Mouse (Mus musculus): ENCODE data around the gene Aoc2.
"Not testable (repeated sequence)": the region's sequence is repeated elsewhere in the genome, so short reads cannot be mapped to it uniquely, and the experiment has no call there.

Gene Aoc2

GRCm38 (mm10) chr11:101315665-101316500, 9.0 kb upstream of the Aoc2 start, which contains the start of gene Psme3:
Psme3 (plus strand) TSS chr11:101316213.
- DNase-seq (ENCODE audit: low spot score): peak; percentile 97

GRCm38 (mm10) chr11:101316501-101316917, 8.4 kb upstream of the Aoc2 start:
- DNase-seq (ENCODE audit: low spot score): peak; percentile 43

DNA sequence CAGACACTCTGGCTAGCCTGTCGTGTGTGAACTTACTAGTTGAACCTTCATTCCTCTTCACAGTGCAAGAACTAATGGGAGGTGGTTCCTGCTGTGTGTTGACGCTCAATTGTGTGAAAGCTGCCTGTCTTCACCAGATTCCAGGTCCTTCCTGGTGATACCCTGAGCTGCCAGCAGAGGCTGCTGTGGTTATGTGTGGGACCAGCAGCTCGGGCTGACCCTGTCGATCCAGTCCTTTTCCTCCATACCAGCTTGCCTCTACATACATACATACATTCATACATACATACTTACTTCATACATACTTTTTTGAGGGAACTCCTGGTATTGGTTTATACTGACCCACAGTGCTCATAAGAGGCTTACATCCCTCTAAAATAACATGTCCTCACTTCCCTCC, 1.3 kb upstream of the Aoc2 start:
- DNase-seq (ENCODE audit: low spot score): peak; percentile 82

DNA sequence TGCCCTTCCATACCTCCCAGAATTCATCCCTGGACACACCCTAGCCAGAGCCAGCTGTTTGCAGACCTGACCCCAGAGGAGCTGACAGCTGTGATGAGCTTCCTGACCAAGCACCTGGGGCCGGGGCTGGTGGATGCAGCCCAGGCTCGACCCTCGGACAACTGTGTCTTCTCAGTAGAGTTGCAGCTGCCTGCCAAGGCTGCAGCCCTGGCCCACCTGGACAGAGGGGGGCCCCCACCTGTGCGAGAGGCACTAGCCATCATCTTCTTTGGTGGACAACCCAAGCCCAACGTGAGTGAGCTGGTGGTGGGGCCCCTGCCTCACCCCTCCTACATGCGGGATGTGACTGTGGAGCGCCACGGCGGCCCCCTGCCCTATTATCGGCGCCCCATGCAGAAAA, 338 bp downstream of the Aoc2 start:
- DNase-seq (ENCODE audit: low spot score): not testable (repeated sequence)

- DNase-seq (ENCODE audit: low spot score): no peak
These were observed 1.3 kb downstream of the Aoc2 start for GRCm38 (mm10) chr11:101326147-101326546.

- DNase-seq (ENCODE audit: low spot score): no peak
These were observed 2.4 kb downstream of the Aoc2 start for GRCm38 (mm10) chr11:101327311-101327710.

DNA sequence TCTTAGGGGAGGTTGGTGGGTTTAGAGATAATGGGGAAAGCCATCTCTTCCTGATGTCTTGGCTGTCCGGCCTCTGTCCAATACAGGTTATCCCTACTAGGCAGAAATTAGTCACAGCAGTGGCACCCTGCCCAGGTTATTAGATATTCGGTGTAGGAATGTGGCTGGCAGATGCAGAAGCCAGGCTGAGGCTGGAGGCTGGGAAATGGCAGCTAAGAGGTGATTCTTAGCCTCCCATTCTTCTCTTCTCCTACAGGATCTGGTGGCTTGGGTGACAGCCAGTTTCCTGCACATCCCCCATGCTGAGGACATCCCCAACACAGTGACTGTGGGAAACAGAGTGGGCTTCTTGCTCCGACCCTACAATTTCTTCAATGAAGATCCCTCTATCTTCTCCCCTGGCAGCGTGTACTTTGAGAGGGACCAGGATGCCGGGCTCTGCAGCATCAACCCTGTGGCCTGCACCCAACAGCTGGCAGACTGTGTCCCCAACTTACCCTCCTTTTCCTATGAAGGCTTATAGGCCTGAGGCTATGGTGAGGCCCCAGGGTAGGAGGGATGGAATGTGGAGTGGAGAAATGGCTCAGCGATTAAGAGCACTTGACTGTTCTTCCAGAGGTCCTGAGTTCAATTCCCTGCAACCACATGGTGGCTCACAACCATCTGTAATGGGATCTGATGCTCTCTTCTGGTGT, 4.2 kb downstream of the Aoc2 start:
- DNase-seq (ENCODE audit: low spot score): no peak

DNA sequence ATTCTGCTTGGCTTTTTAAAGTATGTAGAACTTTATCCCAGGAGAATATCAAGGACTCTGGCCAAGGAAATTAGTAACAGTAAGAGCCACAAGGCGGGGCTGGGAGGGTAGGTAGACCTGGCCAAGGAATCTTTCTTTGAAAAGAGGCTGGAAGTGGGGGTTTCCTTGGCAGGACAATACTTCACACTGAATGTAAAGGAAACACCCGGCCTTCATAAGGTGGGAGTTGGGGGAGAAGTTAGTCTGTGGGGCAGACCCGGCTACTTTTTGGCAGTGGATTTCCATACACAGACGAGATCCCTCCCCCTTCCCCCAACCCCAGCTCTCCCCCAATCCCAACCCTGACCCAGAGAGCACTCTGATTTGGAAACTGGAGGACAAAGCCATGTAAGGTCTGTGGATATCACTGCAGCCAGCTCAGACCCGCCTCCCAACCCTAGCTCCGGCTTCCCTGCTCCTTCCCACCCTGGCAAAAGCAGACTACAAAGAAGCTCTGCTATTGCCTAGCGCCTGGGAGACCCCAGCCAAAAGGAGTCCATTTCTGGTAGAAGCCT, 5.6 kb downstream of the Aoc2 start, which contains the start of gene Aoc3:
Gene Aoc3 (plus strand): TSS at position 235 of the 554 bp plus-strand sequence.
- no peak for DNase-seq (ENCODE audit: low spot score)

DNA sequence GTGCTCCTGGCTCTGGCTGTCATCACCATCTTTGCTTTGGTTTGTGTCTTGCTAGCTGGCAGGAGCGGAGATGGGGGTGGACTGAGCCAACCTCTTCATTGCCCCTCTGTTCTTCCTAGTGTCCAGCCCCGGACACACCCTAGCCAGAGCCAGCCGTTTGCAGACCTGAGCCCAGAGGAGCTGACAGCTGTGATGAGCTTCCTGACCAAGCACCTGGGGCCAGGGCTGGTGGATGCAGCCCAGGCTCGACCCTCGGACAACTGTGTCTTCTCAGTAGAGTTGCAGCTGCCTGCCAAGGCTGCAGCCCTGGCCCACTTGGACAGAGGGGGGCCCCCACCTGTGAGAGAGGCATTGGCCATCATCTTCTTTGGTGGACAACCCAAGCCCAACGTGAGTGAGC, 6.1 kb downstream of the Aoc2 start:
- not testable (repeated sequence) for DNase-seq (ENCODE audit: low spot score)

DNA sequence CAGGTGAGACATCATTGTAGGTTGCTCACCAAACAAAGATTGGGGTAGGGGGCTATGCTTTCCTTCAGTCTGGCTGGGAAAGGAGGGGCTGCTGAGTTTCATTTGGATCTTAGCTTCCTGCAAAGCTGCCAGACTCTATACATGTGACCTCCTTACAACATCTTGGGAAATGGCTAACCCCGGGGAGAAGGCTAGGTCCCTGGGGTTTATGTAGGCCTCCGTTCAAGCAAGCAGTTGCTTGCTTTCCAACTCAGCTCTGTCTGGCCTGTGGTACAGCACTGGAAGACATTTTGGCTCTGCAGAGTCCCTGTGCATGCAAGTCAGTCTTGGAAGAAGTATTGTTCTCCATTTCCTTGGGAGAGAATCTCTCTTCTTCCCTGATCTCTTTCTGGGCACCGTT, 7.7 kb downstream of the Aoc2 start:
- no peak for DNase-seq (ENCODE audit: low spot score)

- DNase-seq (ENCODE audit: low spot score): peak; percentile 57
These were observed 9.2 kb downstream of the Aoc2 start for GRCm38 (mm10) chr11:101334023-101334422.

- DNase-seq (ENCODE audit: low spot score): peak; percentile 91
These were observed 9.7 kb downstream of the Aoc2 start for GRCm38 (mm10) chr11:101334516-101334915.

- no peak for DNase-seq (ENCODE audit: low spot score)
These were observed 10.8 kb downstream of the Aoc2 start for GRCm38 (mm10) chr11:101335685-101336084.

- peak; percentile 86 for DNase-seq (ENCODE audit: low spot score)
These were observed 13.4 kb downstream of the Aoc2 start for GRCm38 (mm10) chr11:101338123-101338760.

DNA sequence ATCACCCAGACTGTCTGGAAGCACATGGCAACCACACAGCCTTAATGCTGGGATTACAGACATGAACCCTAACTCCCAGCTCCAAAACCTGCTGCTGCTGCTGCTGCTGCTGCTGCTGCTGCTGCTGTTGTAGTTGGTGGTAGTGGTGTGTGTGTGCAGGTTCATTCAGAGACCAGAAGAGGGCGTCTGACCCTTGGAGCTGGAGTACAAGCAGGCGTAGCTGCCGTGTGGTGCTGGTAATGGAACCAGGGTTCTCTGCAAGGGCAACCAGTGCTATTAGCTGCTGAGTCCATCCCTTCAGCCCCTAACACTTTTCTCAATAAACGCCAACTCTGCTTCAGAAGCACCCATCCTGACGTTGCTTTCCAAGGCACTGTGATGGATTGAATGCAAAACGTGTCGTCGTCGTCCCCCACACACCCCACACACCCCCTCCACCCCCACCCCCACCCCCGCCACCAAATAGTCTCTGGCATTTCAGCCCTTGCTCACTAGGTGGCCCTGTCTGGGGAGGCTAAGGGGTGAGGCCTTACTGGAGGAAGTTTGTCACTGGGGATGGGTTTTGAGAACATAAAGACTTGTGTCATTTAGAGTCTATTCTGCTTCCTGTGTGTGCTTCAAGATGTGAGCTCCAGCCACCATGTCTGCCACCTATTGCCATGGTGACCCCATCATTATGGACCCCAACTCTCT, 22.4 kb downstream of the Aoc2 start:
- DNase-seq (ENCODE audit: low spot score): no peak

- DNase-seq (ENCODE audit: low spot score): no peak
These were observed 23.9 kb downstream of the Aoc2 start for GRCm38 (mm10) chr11:101348774-101349173.

- no peak for DNase-seq (ENCODE audit: low spot score)
These were observed 24.4 kb downstream of the Aoc2 start for GRCm38 (mm10) chr11:101349216-101349615.

DNA sequence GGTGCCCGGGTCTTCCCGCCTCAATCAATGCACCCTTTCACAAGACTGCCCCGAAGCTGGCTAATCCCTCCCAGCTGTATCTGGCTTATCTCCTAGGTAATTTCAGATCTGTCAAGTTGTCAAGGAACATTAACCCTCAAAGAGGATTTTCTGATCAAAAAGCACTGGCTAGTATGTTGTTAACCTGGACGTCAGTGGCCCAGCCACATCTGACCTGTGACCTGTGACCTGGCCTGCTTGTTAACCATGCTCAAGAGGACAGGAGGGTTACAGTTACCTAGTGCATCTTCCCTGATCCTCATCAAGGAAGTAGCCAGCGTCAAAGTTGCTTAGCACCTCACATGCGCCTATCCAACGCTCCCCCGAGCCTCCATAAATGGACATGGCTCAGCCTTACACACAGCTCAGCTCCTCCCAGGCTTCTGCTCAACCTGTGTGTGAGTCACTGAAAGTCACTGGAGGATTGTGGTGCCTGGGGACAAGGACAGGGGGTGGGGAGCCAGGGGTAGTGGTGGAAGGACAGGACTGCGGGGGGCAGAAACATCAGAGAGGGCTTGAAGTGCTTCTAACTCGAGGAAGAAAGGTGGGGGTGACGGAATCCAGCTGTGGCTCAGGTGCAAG, 26.3 kb downstream of the Aoc2 start:
- DNase-seq (ENCODE audit: low spot score): no peak

DNA sequence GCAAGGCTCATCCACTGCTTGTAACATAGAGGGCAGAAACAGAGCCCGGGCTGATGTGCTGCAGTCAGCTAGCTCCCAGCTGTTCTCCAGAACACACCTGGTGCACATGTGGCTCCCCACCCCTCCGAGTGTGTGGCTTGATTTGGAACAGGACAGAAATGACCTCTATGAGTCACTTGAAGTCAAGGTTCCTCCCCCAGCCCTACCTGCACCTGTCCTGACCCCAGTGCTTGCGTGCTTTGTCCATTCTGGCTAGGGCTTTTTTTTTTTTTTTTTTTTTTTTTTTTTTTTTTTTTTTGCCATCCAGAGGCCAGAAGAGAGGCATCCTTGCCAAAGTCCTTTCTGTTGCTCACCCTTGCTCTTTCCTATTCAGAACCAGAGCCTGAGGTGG, 26.9 kb downstream of the Aoc2 start:
- DNase-seq (ENCODE audit: low spot score): no peak

GRCm38 (mm10) chr11:101353436-101353835, 28.6 kb downstream of the Aoc2 start:
- no peak for DNase-seq (ENCODE audit: low spot score)

GRCm38 (mm10) chr11:101354438-101355010, 29.7 kb downstream of the Aoc2 start:
- no peak for DNase-seq (ENCODE audit: low spot score)

Measured in embryo, embryonic 10 days (tissue).